In genomic region chr14:30875130-30875865, GRCm38 (mm10) we compare ENCODE assay signal across 13 mouse cellular contexts. TPM values are rescaled to one million over a fixed set of nuclear protein-coding genes. Genes with fewer than 3 reads are reported as not detected.
A peak's percentile ranks its signal among the peaks of the same experiment; 100 is the strongest.
DNase-seq lines count a peak whose midpoint lies in the region; ATAC-seq and TF ChIP-seq lines count a peak whose summit lies in the region.
"Had no signal": no experiment of that assay in that cellular context is flagged by ENCODE, and none has a peak within 500 bp of the region (broad histone marks: within the 10 kb centered on the region; RNA-seq: fewer than 3 reads in every experiment).

No protein-coding gene starts in this region.

- ATAC-seq in megakaryocyte, adult 5-6 weeks (ENCODE audit: poor library complexity, severe bottlenecking) = peak; percentile 79
- ATAC-seq in midbrain, postnatal 0 days (ENCODE audit: low FRiP score) = no peak
- ATAC-seq: midbrain, embryonic 16.5 days had no signal

- H3K4me2 ChIP-seq in midbrain, postnatal 0 days (ENCODE audit: low read depth, low read length, poor library complexity, severe bottlenecking) = no peak overlapping the region
- H3K4me2 ChIP-seq: embryonic facial prominence, embryonic 13.5 days had no signal

- H3K9me3 ChIP-seq in MEL (replicated peaks; ENCODE audit: insufficient read depth, low read length) = no peaks in the 10 kb centered on the region
- no peaks in the 10 kb centered on the region for H3K9me3 ChIP-seq in midbrain, postnatal 0 days (ENCODE audit: low read length)
- H3K9me3 ChIP-seq: embryonic facial prominence, embryonic 13.5 days had no signal

- H3K79me2 ChIP-seq in heart, adult 2 months (replicated peaks; ENCODE audit: control insufficient read depth, insufficient read depth, low read length) = no peaks in the 10 kb centered on the region
- no peaks in the 10 kb centered on the region for H3K79me2 ChIP-seq in MEL (ENCODE audit: control insufficient read depth, insufficient read depth, low read length, poor library complexity)

- intact Hi-C loops in heart, adult 2 months (cut with DNase I) = no loop called here
- intact Hi-C loops in heart, postnatal 36 days (cut with DNase I) = no loop called here

- no peak overlapping the region for H3K9ac ChIP-seq in heart, adult 2 months (ENCODE audit: low read depth, low read length)
- H3K9ac ChIP-seq in MEL (ENCODE audit: control insufficient read depth, low read depth, low read length, poor library complexity, severe bottlenecking) = no peak overlapping the region
- H3K9ac ChIP-seq in midbrain, postnatal 0 days (replicated peaks; ENCODE audit: low read length, poor library complexity, severe bottlenecking) = no peak overlapping the region
- H3K9ac ChIP-seq: embryonic facial prominence, embryonic 13.5 days had no signal

- DNase-seq in heart, adult 2 months = no peak
- DNase-seq in heart, postnatal 36 days = no peak
- no peak for DNase-seq in MEL (ENCODE audit: low read depth, low spot score)
- DNase-seq in kidney, postnatal 10 days = peak; percentile 33
- DNase-seq in MN1 (ENCODE audit: low spot score) = no peak
- no peak for DNase-seq in midbrain, postnatal 0 days (ENCODE audit: low spot score)
- no peak for DNase-seq in T-cell, adult 2 months (ENCODE audit: low spot score)
- DNase-seq: cerebellum, adult 11 months had no signal

- no peak overlapping the region for H3K4me3 ChIP-seq in heart, adult 2 months
- no peak overlapping the region for H3K4me3 ChIP-seq in MEL (ENCODE audit: control insufficient read depth in 1 of 2, insufficient read depth in 1 of 2, low read depth in 2 of 2, low read length in 2 of 2)
- no peak overlapping the region for H3K4me3 ChIP-seq in midbrain, postnatal 0 days (ENCODE audit: low read depth, low read length)
- H3K4me3 ChIP-seq: embryonic facial prominence, embryonic 13.5 days; layer of hippocampus, adult 2 months had no signal

- TF ChIP-seq EP300 in heart, adult 2 months (IDR thresholded peaks at IDR 0.05; ENCODE audit: insufficient read depth, low read depth, low read length) = no peak
- TF ChIP-seq EP300 in MEL (IDR thresholded peaks at IDR 0.05; ENCODE audit: low read depth in 1 of 2, low read length in 2 of 2) = no peak

- no peak for TF ChIP-seq RAD21 in MEL (IDR thresholded peaks at IDR 0.05; ENCODE audit: low read depth, low read length)

- TF ChIP-seq CTCF in heart, adult 2 months (IDR thresholded peaks at IDR 0.05) = no peak
- TF ChIP-seq CTCF in MEL (IDR thresholded peaks at IDR 0.05 in 2 of 3, conservative IDR thresholded peaks at IDR 0.05 in 1 of 3; ENCODE audit: control insufficient read depth in 1 of 3, insufficient read depth in 1 of 3, low read depth in 2 of 3, low read length in 3 of 3, poor library complexity in 1 of 3, severe bottlenecking in 1 of 3) = no peak
- TF ChIP-seq CTCF in midbrain, postnatal 0 days (IDR thresholded peaks at IDR 0.05) = no peak

- 72% methylated on average over 12 of the region's 12 CpGs for WGBS in heart, adult 2 months
- 90% methylated on average over 12 of the region's 12 CpGs for WGBS in midbrain, postnatal 0 days

- no peaks in the 10 kb centered on the region for H3K36me3 ChIP-seq in heart, adult 2 months (ENCODE audit: control insufficient read depth, insufficient read depth, low read length)
- no peaks in the 10 kb centered on the region; a peak in 1 of 4 replicates for H3K36me3 ChIP-seq in MEL (ENCODE audit: control insufficient read depth in 1 of 2, insufficient read depth in 2 of 2, low read length in 2 of 2)
- H3K36me3 ChIP-seq in midbrain, postnatal 0 days (ENCODE audit: insufficient read depth, low read length) = peaks cover 29% of the 10 kb centered on the region

- H3K4me1 ChIP-seq in heart, adult 2 months (ENCODE audit: control insufficient read depth, insufficient read depth, low read length) = peaks cover 15% of the 10 kb centered on the region
- H3K4me1 ChIP-seq in MEL (ENCODE audit: control insufficient read depth in 1 of 2, insufficient read depth in 2 of 2, low read length in 2 of 2) = no peaks in the 10 kb centered on the region; a peak in 2 of 4 replicates
- H3K4me1 ChIP-seq in midbrain, postnatal 0 days (ENCODE audit: insufficient read depth, low read length) = no peaks in the 10 kb centered on the region

- H3K27ac ChIP-seq in heart, adult 2 months = peak overlapping the region; percentile 39; the same call in 1 of the 2 replicates
- H3K27ac ChIP-seq in MEL (ENCODE audit: control insufficient read depth, low read depth, low read length) = no peak overlapping the region
- no peak overlapping the region for H3K27ac ChIP-seq in midbrain, postnatal 0 days (ENCODE audit: low read depth, low read length)
- H3K27ac ChIP-seq: embryonic facial prominence, embryonic 13.5 days; layer of hippocampus, adult 2 months had no signal

- no peak for TF ChIP-seq POLR2A in heart, adult 2 months (IDR thresholded peaks at IDR 0.05; ENCODE audit: insufficient read depth, low read depth, low read length)
- TF ChIP-seq POLR2A in MEL (IDR thresholded peaks at IDR 0.05; ENCODE audit: control insufficient read depth in 1 of 2, insufficient read depth in 1 of 2, low read depth in 1 of 2, low read length in 2 of 2, poor library complexity in 1 of 2) = no peak

- no peaks in the 10 kb centered on the region for H3K27me3 ChIP-seq in heart, adult 2 months (ENCODE audit: control insufficient read depth, insufficient read depth, low read length)
- H3K27me3 ChIP-seq in MEL (ENCODE audit: control insufficient read depth in 1 of 2, insufficient read depth in 2 of 2, low read length in 2 of 2) = no peaks in the 10 kb centered on the region
- no peaks in the 10 kb centered on the region for H3K27me3 ChIP-seq in midbrain, postnatal 0 days (ENCODE audit: insufficient read depth, low read length)
- H3K27me3 ChIP-seq: embryonic facial prominence, embryonic 13.5 days had no signal

TF ChIP-seq in MEL, 35 proteins besides CTCF, POLR2A, EP300 and RAD21:
- TF ChIP-seq SMC3 (IDR thresholded peaks at IDR 0.05; ENCODE audit: low read depth, low read length) (no peak), NRF1 (IDR thresholded peaks at IDR 0.05; ENCODE audit: insufficient read depth, low read depth, low read length, poor library complexity, severe bottlenecking) (no peak), TCF12 (IDR thresholded peaks at IDR 0.05; ENCODE audit: low read depth, low read length) (peak; percentile 7; the same call in 1 of the 2 replicates)
TF ChIP-seq in MEL: peak in this region for 1.

RNA-seq across cellular contexts. Expression of gene Mustn1, which starts 3.7 kb away (rescaled TPM):
- total RNA-seq in heart, adult 2 months (2021) = 10 to 100 TPM; 14.4 to 15.9 TPM
- 13.6 and 17.7 TPM in 2 replicates for polyA plus RNA-seq in heart, adult 2 months (2012; rRNA removed)
- total RNA-seq in heart, postnatal 36 days (2021) = 10 to 100 TPM; 12.7 to 16.5 TPM
- total RNA-seq in MEL (2012; rRNA removed) = 0.08 and 0.16 TPM in 2 replicates
- under 1 TPM in 1 of 2 experiments, not detected in 1; 0.22 TPM for polyA plus RNA-seq in MEL (2012; ENCODE audit: insufficient read depth in 1 of 2, insufficient read length in 2 of 2, low read depth in 1 of 2, low replicate concordance in 2 of 2, missing spikeins in 1 of 2)
- total RNA-seq in megakaryocyte, adult 5-6 weeks (2015) = 0.91 and 1.8 TPM in 2 replicates
- total RNA-seq in megakaryocyte, adult 5-6 weeks (2017) = 0.16 TPM in 1 of 2 replicates, not detected in the other
- total RNA-seq in midbrain, postnatal 0 days (2014; rRNA removed) = 0.19 and 1.0 TPM in 2 replicates
- 1.0 and 2.0 TPM in 2 replicates for polyA plus RNA-seq in midbrain, postnatal 0 days (2015; fragmentation: Nextera tagmentation; extraction: Ambion mirVana)

RNA-seq across cellular contexts. Expression of gene Itih4, which starts 11.0 kb away (rescaled TPM):
- total RNA-seq in heart, adult 2 months (2021) = 1 to 10 TPM; 7.1 to 7.3 TPM
- 4.7 and 7.0 TPM in 2 replicates for polyA plus RNA-seq in heart, adult 2 months (2012; rRNA removed)
- 1 to 10 TPM; 5.5 to 7.4 TPM for total RNA-seq in heart, postnatal 36 days (2021)
- total RNA-seq in MEL (2012; rRNA removed) = not detected in 2 replicates
- not detected for polyA plus RNA-seq in MEL (2012; ENCODE audit: insufficient read depth in 1 of 2, insufficient read length in 2 of 2, low read depth in 1 of 2, low replicate concordance in 2 of 2, missing spikeins in 1 of 2)
- not detected in 2 replicates for total RNA-seq in megakaryocyte, adult 5-6 weeks (2015)
- total RNA-seq in megakaryocyte, adult 5-6 weeks (2017) = not detected in 2 replicates
- not detected in 2 replicates for total RNA-seq in midbrain, postnatal 0 days (2014; rRNA removed)
- not detected in 2 replicates for polyA plus RNA-seq in midbrain, postnatal 0 days (2015; fragmentation: Nextera tagmentation; extraction: Ambion mirVana)
- polyA plus RNA-seq: embryonic facial prominence, embryonic 13.5 days; limb, embryonic 11.5 days; midbrain, embryonic 16.5 days had no signal

RNA-seq across cellular contexts. Expression of gene Itih3, which starts 48.3 kb away (rescaled TPM):
- total RNA-seq in heart, adult 2 months (2021) = under 1 TPM; 0.82 to 0.86 TPM
- polyA plus RNA-seq in heart, adult 2 months (2012; rRNA removed) = 0.25 and 0.44 TPM in 2 replicates
- total RNA-seq in heart, postnatal 36 days (2021) = 1 to 10 TPM in 1 of 2 experiments, under 1 TPM in 1; 0.73 to 1.2 TPM
- not detected in 2 replicates for total RNA-seq in MEL (2012; rRNA removed)
- not detected for polyA plus RNA-seq in MEL (2012; ENCODE audit: insufficient read depth in 1 of 2, insufficient read length in 2 of 2, low read depth in 1 of 2, low replicate concordance in 2 of 2, missing spikeins in 1 of 2)
- not detected in 2 replicates for total RNA-seq in megakaryocyte, adult 5-6 weeks (2015)
- not detected in 2 replicates for total RNA-seq in megakaryocyte, adult 5-6 weeks (2017)
- 4.5 and 5.3 TPM in 2 replicates for total RNA-seq in midbrain, postnatal 0 days (2014; rRNA removed)
- 5.6 and 6.1 TPM in 2 replicates for polyA plus RNA-seq in midbrain, postnatal 0 days (2015; fragmentation: Nextera tagmentation; extraction: Ambion mirVana)
- polyA plus RNA-seq: embryonic facial prominence, embryonic 13.5 days had no signal

RNA-seq across cellular contexts. Expression of gene Tmem110, which starts 49.9 kb away (rescaled TPM):
- total RNA-seq in heart, adult 2 months (2021) = 1 to 10 TPM; 7.3 to 9.4 TPM
- polyA plus RNA-seq in heart, adult 2 months (2012; rRNA removed) = 13.1 and 14.3 TPM in 2 replicates
- 1 to 10 TPM; 7.6 to 9.6 TPM for total RNA-seq in heart, postnatal 36 days (2021)
- total RNA-seq in MEL (2012; rRNA removed) = 9.3 and 11.6 TPM in 2 replicates
- 10 to 100 TPM in 1 of 2 experiments, not detected in 1; 21.0 TPM for polyA plus RNA-seq in MEL (2012; ENCODE audit: insufficient read depth in 1 of 2, insufficient read length in 2 of 2, low read depth in 1 of 2, low replicate concordance in 2 of 2, missing spikeins in 1 of 2)
- total RNA-seq in megakaryocyte, adult 5-6 weeks (2015) = 7.9 and 9.0 TPM in 2 replicates
- 12.0 and 12.2 TPM in 2 replicates for total RNA-seq in megakaryocyte, adult 5-6 weeks (2017)
- total RNA-seq in midbrain, postnatal 0 days (2014; rRNA removed) = 15.0 and 16.9 TPM in 2 replicates
- 14.3 and 14.5 TPM in 2 replicates for polyA plus RNA-seq in midbrain, postnatal 0 days (2015; fragmentation: Nextera tagmentation; extraction: Ambion mirVana)
